10 mouse cellular contexts compared by ENCODE assay signal in genomic region chr1:86500681-86501080, GRCm38 (mm10). TPM values are rescaled to one million over a fixed set of nuclear protein-coding genes. Genes with fewer than 3 reads are reported as not detected.
A peak's percentile ranks its signal among the peaks of the same experiment; 100 is the strongest.
DNase-seq lines count a peak whose midpoint lies in the region; ATAC-seq and TF ChIP-seq lines count a peak whose summit lies in the region.
"Had no signal": no experiment of that assay in that cellular context is flagged by ENCODE, and none has a peak within 500 bp of the region (broad histone marks: within the 10 kb centered on the region; RNA-seq: fewer than 3 reads in every experiment).

No protein-coding gene starts in this region.

- peaks cover 72% of the 10 kb centered on the region for H3K4me1 ChIP-seq in intestine, embryonic 15.5 days (replicated peaks)
- peaks cover 21% of the 10 kb centered on the region for H3K4me1 ChIP-seq in intestine, postnatal 0 days (replicated peaks; ENCODE audit: control insufficient read depth, insufficient read depth, low read length)
- peaks cover 12% of the 10 kb centered on the region for H3K4me1 ChIP-seq in ES-Bruce4 (ENCODE audit: control insufficient read depth, insufficient read depth, low read length)
- H3K4me1 ChIP-seq in embryonic facial prominence, embryonic 13.5 days, result peaks cover 69% of the 10 kb centered on the region
- H3K4me1 ChIP-seq in intestine, embryonic 16.5 days (ENCODE audit: control insufficient read depth, insufficient read depth, low read length), result peaks cover 69% of the 10 kb centered on the region

- H3K27me3 ChIP-seq in intestine, embryonic 15.5 days (replicated peaks), result no peaks in the 10 kb centered on the region
- H3K27me3 ChIP-seq in intestine, postnatal 0 days (replicated peaks; ENCODE audit: control insufficient read depth, insufficient read depth, low read length), result no peaks in the 10 kb centered on the region
- no peaks in the 10 kb centered on the region for H3K27me3 ChIP-seq in ES-Bruce4 (ENCODE audit: control insufficient read depth, insufficient read depth, low read length, poor library complexity, severe bottlenecking)
- H3K27me3 ChIP-seq in embryonic facial prominence, embryonic 13.5 days, result no peaks in the 10 kb centered on the region
- no peaks in the 10 kb centered on the region for H3K27me3 ChIP-seq in intestine, embryonic 16.5 days (replicated peaks; ENCODE audit: control insufficient read depth, insufficient read depth, low read length)
- H3K27me3 ChIP-seq: megakaryocyte, embryonic 14.5 days; neural tube, embryonic 12.5 days had no signal

- H3K27ac ChIP-seq in intestine, embryonic 15.5 days, result peak overlapping the region; percentile 56; the same call in 1 of the 2 replicates
- H3K27ac ChIP-seq in intestine, postnatal 0 days (ENCODE audit: low read depth, low read length), result no peak overlapping the region
- H3K27ac ChIP-seq in ES-Bruce4 (ENCODE audit: insufficient read depth, low read length), result peak overlapping the region; percentile 37; the same call in 1 of the 2 replicates
- H3K27ac ChIP-seq in embryonic facial prominence, embryonic 13.5 days, result peak overlapping the region; percentile 98
- peak overlapping the region; percentile 36; the same call in 1 of the 2 replicates for H3K27ac ChIP-seq in intestine, embryonic 16.5 days (ENCODE audit: low read length)
- H3K27ac ChIP-seq: liver, embryonic 12.5 days; neural tube, embryonic 12.5 days had no signal

- TF ChIP-seq CTCF in intestine, postnatal 0 days (IDR thresholded peaks at IDR 0.05; ENCODE audit: low read depth), result no peak
- no peak for TF ChIP-seq CTCF in ES-Bruce4 (IDR thresholded peaks at IDR 0.05; ENCODE audit: low read depth, low read length)

- no peak for ATAC-seq in intestine, embryonic 15.5 days
- ATAC-seq in intestine, postnatal 0 days, result no peak
- ATAC-seq in embryonic facial prominence, embryonic 13.5 days (ENCODE audit: insufficient number of reproducible peaks, insufficient read depth, low FRiP score, low TSS enrichment, low read depth), result no peak
- ATAC-seq in intestine, embryonic 16.5 days, result no peak

- no peak overlapping the region for H3K9ac ChIP-seq in intestine, embryonic 15.5 days
- H3K9ac ChIP-seq in intestine, postnatal 0 days (ENCODE audit: low read depth, low read length), result no peak overlapping the region
- no peak overlapping the region for H3K9ac ChIP-seq in ES-Bruce4 (ENCODE audit: low read depth, poor library complexity, severe bottlenecking)
- no peak overlapping the region for H3K9ac ChIP-seq in embryonic facial prominence, embryonic 13.5 days
- H3K9ac ChIP-seq in intestine, embryonic 16.5 days (ENCODE audit: low read depth, low read length), result no peak overlapping the region
- H3K9ac ChIP-seq: liver, embryonic 12.5 days; neural tube, embryonic 12.5 days had no signal

- H3K9me3 ChIP-seq in intestine, embryonic 15.5 days, result no peaks in the 10 kb centered on the region
- no peaks in the 10 kb centered on the region for H3K9me3 ChIP-seq in intestine, postnatal 0 days (ENCODE audit: control insufficient read depth)
- no peaks in the 10 kb centered on the region for H3K9me3 ChIP-seq in ES-Bruce4 (replicated peaks; ENCODE audit: control insufficient read depth, insufficient read depth, low read length, poor library complexity, severe bottlenecking)
- no peaks in the 10 kb centered on the region for H3K9me3 ChIP-seq in embryonic facial prominence, embryonic 13.5 days
- H3K9me3 ChIP-seq in intestine, embryonic 16.5 days (ENCODE audit: control insufficient read depth, low read length), result no peaks in the 10 kb centered on the region
- H3K9me3 ChIP-seq: liver, embryonic 12.5 days; megakaryocyte, embryonic 14.5 days; neural tube, embryonic 12.5 days had no signal

- no peak for TF ChIP-seq EP300 in ES-Bruce4 (IDR thresholded peaks at IDR 0.05; ENCODE audit: insufficient read depth, low read depth, low read length)

- 45% methylated on average over 4 of the region's 4 CpGs for WGBS in intestine, embryonic 15.5 days
- WGBS in intestine, postnatal 0 days, result 59% methylated on average over 4 of the region's 4 CpGs
- 80% methylated on average over 4 of the region's 4 CpGs for WGBS in embryonic facial prominence, embryonic 13.5 days
- WGBS in intestine, embryonic 16.5 days, result 60% methylated on average over 4 of the region's 4 CpGs

- no peak for DNase-seq in ovary, postnatal 36 days (ENCODE audit: low spot score)
- no peak for DNase-seq in cerebellum, adult 18-20 months

- no peak overlapping the region for H3K4me3 ChIP-seq in intestine, embryonic 15.5 days (replicated peaks)
- no peak overlapping the region for H3K4me3 ChIP-seq in intestine, postnatal 0 days (ENCODE audit: low read depth, low read length)
- no peak overlapping the region for H3K4me3 ChIP-seq in ES-Bruce4 (ENCODE audit: low read depth, low read length)
- H3K4me3 ChIP-seq in embryonic facial prominence, embryonic 13.5 days, result no peak overlapping the region
- no peak overlapping the region for H3K4me3 ChIP-seq in intestine, embryonic 16.5 days (ENCODE audit: low read length)
- H3K4me3 ChIP-seq: liver, embryonic 12.5 days; neural tube, embryonic 12.5 days had no signal

- no peak for TF ChIP-seq POLR2A in ES-Bruce4 (IDR thresholded peaks at IDR 0.05; ENCODE audit: insufficient read depth, low read length)

- H3K4me2 ChIP-seq in intestine, embryonic 15.5 days (replicated peaks), result no peak overlapping the region
- no peak overlapping the region for H3K4me2 ChIP-seq in intestine, postnatal 0 days (replicated peaks; ENCODE audit: low read depth)
- no peak overlapping the region for H3K4me2 ChIP-seq in embryonic facial prominence, embryonic 13.5 days
- no peak overlapping the region for H3K4me2 ChIP-seq in intestine, embryonic 16.5 days (ENCODE audit: low read depth, low read length)
- H3K4me2 ChIP-seq: neural tube, embryonic 12.5 days had no signal

- H3K36me3 ChIP-seq in intestine, embryonic 15.5 days, result no peaks in the 10 kb centered on the region
- H3K36me3 ChIP-seq in intestine, postnatal 0 days (ENCODE audit: control insufficient read depth, insufficient read depth), result no peaks in the 10 kb centered on the region
- H3K36me3 ChIP-seq in ES-Bruce4 (ENCODE audit: control insufficient read depth, insufficient read depth, low read length, poor library complexity, severe bottlenecking), result no peaks in the 10 kb centered on the region
- no peaks in the 10 kb centered on the region for H3K36me3 ChIP-seq in embryonic facial prominence, embryonic 13.5 days
- no peaks in the 10 kb centered on the region for H3K36me3 ChIP-seq in intestine, embryonic 16.5 days (ENCODE audit: control insufficient read depth, insufficient read depth, low read length)
- H3K36me3 ChIP-seq: liver, embryonic 12.5 days; neural tube, embryonic 12.5 days had no signal

RNA-seq across cellular contexts. Expression of gene Ptma, which starts 25.8 kb away (rescaled TPM):
- polyA plus RNA-seq in intestine, embryonic 15.5 days (2015; fragmentation: Nextera tagmentation; extraction: Ambion mirVana), result 2,151 and 2,475 TPM in 2 replicates
- 1,008 and 1,098 TPM in 2 replicates for polyA plus RNA-seq in intestine, postnatal 0 days (2015; fragmentation: Nextera tagmentation; extraction: Ambion mirVana)
- polyA plus RNA-seq in ES-Bruce4 (2011; ENCODE audit: insufficient read depth, insufficient read length, low read depth, missing spikeins), result 3,893 and 3,930 TPM in 2 replicates
- 3,278 and 3,456 TPM in 2 replicates for polyA plus RNA-seq in embryonic facial prominence, embryonic 13.5 days (2015; fragmentation: Nextera tagmentation; extraction: Ambion mirVana)
- polyA plus RNA-seq in intestine, embryonic 16.5 days (2015; fragmentation: Nextera tagmentation; extraction: Ambion mirVana), result 1,684 and 1,813 TPM in 2 replicates
